Mouse (Mus musculus): Measurements from ENCODE around the gene Gnpda2. TPM values are rescaled to one million over a fixed set of nuclear protein-coding genes. Genes with fewer than 3 reads are reported as not detected.
A peak's percentile ranks its signal among the peaks of the same experiment; 100 is the strongest.

Gnpda2 gene
- 10 to 100 TPM in 1 of 2 experiments, 1 to 10 TPM in 1; 9.7 to 13.1 TPM for total RNA-seq (2021)

DNA sequence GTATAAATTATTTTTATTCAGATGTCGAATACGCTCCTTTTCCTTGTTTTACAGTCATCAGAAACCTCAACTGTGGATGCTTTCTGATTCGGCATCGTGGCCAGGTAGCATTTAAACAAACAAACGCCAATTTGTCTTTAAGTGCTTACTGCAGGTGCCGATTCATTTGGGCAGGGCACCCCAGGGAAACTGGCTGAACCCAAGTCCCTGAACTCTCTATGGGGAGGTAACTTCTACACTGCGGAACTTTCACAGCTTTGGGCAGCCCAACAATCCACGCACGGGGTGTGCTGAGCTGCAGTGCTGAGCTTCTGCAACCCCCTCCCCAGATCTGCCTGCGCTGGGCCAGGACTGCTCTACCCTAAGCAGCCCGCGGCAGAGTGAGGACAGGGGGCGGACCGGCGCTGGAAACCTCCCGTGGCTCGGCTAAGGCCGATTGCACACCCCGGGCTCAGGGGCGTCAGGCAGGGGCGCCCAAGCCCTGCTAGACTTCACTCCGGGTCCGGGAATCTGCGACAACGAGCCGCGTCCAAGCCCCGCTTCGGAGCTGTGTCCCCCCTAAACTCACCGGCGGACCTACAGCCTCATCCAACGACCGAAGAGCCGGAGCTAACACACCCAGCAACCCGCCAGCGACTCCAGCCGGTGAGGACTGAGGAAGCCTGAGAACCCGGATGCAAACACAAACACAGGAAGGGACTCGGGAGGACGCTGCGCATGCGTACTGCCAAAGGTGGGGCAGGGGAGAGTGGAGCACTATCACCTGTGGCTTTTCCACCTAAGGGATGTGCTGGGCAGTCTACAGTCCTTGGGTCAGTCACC is at the start of gene Gnpda2:
Gnpda2 (minus strand) TSS at position 701 of the 822 bp plus-strand sequence.
- intact Hi-C loops (cut with DNase I): no loop called here

DNA sequence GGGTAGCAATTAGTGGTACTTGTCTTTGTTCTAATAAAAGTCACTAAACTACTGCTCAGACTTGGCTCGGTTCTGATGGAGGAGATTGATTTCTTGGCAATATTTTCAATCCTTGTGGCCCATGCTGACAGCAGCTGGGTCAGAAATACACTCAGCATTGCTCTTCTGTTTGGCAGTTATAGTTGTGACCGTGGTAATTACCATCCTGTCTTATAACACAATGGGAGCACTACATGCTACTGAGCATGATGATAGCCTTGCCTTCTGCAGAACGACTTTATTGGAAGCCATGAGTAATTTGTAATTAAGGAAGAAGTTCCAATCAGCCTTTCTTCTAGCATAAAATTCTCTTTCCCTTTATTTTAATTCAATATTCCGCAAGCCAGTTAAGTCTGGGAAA is 42.6 kb upstream of the Gnpda2 start:
- intact Hi-C loops (cut with DNase I): no loop called here
- DNase-seq: no peak

More for the DNA sequence above, at the start of gene Gnpda2:
- peak; percentile 92 for DNase-seq

DNA sequence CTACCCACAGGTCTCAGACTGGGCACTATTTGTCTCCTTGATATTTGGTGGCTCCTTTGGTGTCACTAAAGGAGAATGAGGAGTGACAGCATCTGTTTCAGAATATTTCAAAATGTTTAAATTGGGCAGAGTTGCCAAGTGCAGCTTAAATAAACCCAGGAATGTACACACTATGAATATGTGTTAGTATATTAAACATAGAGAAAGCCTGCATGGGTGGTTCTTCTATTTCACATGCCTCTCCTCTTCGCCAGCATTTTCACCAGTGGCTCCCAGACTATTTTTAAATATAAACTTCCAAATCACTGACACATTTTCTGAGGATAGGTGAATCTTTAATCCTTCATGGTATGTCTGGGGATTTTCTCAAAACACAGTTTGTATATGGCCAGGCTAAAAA is 28.8 kb upstream of the Gnpda2 start:
- intact Hi-C loops (cut with DNase I): no loop called here
- DNase-seq: no peak

DNA sequence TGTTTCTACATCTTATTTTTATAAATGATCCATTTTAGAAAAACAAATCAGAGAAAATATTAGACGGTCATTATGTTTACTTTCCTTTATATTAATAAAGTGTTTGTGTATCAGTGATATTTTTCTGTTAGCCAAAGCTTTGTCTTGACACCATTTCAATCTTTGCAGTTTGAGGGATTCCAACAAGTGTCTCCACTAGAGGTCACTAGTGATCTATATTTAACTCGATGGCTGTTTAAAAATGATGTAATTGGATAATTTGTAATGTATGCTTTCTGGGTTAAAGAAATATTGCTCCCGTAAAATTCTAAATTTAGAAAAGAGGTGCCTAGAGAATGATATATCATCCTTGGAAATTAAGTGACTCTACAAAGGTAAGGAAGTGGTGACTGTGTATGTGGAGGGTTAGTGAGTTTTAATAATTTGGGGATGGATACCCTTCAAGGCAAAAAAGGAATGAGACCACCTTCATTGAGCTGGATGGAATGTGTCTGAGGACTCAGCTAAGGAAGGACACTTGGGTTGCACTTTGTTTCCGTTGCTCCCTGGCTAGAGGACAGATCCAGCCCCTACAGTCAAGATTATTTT is 21.2 kb upstream of the Gnpda2 start:
- no peak for DNase-seq
- intact Hi-C loops (cut with DNase I): no loop called here

DNA sequence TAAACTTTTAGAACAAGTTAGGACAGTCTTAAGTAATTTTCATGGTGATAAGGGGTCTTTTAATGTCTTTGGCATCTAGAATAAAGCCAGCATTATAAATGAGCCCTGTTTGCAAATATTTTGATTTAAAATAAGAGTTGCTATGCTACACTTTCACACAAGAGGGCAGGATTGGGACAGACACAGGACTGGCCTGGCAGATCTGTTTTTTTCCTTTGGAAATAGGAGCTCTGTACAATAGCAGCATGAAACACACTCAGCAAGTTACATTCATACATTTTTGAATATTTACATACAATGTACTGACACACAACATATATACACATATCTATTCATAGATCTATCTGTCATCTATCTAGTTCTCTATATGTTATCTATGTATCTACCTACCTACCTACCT is 8.9 kb upstream of the Gnpda2 start:
- intact Hi-C loops (cut with DNase I): no loop called here
- no peak for DNase-seq

DNA sequence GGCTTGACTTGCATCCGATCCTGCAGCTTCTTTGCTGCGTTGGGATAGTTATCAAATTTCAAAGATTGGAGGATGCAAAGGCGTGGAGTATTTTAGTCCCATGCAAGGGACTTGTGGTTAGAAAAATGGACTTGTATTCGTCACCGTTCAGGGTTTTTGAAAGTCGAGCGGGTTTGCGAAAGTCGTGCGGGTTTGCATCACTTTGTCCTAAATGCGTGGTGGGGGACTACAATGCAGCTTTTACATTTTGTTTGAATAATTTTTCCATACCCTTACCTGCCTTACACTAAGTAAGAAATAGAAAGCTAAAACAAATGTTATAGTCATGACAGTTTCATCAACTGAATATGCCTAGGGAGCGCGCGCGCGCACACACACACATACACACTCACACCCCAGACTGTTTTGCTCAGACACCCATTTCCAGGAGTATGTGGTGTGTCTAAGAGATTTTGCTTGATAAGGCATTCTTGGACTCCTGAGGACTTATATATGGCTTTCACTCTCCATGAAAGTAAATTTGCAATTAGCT is 34.7 kb downstream of the Gnpda2 start:
- peak; percentile 6 for DNase-seq
- intact Hi-C loops (cut with DNase I): no loop called here

DNA sequence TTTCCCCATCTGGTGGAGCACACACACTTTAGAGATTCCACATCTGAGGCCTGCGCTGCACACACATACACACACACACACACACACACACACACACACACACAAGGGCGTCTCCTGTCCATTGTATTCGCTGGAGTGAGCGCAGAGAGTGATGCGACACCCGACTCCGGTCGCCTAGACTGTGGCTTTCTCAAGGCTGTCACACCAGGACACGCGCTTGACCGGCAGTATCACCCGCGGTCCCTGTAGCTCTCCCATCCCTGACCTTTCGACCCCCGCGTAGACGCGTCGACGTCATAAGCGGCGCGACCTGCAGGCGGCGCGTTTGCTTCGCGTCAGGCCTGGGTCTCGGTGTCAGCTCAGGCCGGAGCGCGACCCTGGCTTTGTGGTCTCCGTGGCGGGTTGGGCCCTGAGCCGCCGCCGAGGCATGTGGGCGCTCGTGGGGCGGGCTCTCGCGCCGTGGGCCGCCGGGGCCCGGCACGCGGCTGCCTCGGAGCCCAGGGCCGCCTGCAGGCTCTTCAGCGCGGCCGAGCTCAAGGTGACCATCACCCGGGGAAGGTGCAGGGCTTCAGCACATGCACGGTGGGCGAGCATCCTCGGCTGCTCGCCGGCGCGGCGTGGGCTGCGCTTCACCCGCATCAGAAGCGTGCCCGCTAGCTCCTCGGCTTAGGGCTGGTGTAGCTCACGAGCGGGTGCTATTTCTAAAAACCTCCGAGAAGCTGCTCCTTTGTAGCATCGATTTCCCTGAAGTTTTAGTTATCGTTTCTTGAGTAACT is 35.3 kb downstream of the Gnpda2 start, which contains the start of gene Guf1:
Guf1 (plus strand) TSS at position 296 of the 776 bp plus-strand sequence.
- peak; percentile 95 for DNase-seq
- intact Hi-C loops (cut with DNase I): no loop called here

DNA sequence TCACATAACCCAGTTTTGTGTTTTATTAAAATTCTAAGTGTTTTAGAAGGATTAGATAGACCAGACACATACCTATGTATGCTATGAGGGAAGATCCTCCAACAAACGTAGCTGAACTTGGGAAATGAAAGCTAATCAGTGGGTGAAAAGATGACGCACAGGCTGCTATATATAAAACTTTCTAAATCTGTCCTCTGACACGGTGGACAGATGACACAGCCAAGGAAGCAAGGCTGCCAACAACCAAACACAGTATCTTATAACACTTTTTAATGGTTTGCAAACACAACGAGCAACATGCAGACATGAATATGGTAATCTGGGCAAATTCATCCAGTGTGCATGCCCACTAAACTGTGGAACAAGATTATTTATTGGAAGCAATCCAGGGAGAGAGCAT is 49.7 kb downstream of the Gnpda2 start, which contains the start of gene Yipf7:
Yipf7 (minus strand) TSS at position 160 of the 400 bp plus-strand sequence.
- intact Hi-C loops (cut with DNase I): no loop called here
- DNase-seq: no peak

DNA sequence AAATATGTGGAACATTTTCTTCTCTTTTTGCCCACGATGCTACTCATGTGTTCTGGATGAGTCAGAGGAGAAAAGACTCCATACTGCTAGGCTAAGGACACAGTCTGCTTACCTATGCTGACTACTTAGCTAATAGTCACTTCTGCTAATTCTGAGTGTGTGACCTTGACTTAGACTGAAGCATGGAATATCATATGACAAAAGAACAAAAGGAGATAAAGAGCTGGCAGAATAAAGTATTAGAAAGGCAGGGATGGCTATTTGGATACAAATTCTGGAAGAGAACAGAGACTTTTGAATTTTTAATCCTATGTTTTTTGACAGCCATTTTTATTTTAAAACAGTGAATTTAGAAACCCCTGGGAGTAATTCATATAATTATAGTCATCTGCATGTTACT is 50.5 kb downstream of the Gnpda2 start:
- intact Hi-C loops (cut with DNase I): no loop called here
- no peak for DNase-seq

DNA sequence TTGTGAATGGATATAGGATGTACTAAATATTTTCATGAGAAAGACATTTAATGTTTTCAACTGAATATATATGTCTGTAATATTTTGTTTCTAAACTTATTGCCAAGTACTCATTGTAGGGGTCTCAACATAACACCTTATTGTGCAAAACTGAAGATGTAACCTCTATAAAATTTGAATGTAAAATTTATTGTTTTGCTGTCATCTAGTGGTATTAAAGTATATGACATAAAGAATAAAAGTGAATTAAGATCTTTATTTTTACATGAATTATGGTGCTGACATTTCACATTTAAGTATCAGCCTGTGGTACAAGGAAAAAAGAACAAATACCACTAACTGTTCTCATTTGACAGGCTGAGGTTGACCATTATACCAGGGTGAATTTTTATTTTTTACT is 68.2 kb downstream of the Gnpda2 start:
- no peak for DNase-seq
- intact Hi-C loops (cut with DNase I): loop anchor here (5.0 to 10.0 kb wide), 2 partner anchors 1272 to 1399 kb away; no protein-coding TSS in a partner anchor

Other genes with a start within 250 kb of the Gnpda2 start
- not detected for gene Yipf7, start 49.7 kb downstream of the Gnpda2 start, total RNA-seq (2021)
- gene Guf1, start 35.4 kb downstream of the Gnpda2 start, total RNA-seq (2021): 10 to 100 TPM; 34.2 to 36.8 TPM